Mouse (Mus musculus): Measurements from ENCODE around the gene Ambra1.
A peak's percentile ranks its signal among the peaks of the same experiment; 100 is the strongest.

The Ambra1 gene

GRCm38 (mm10) chr2:91939303-91939935 is 209.5 kb downstream of the Ambra1 start:
- DNase-seq (ENCODE audit: low spot score): no peak

- no peak for DNase-seq (ENCODE audit: low spot score)
Measured at GRCm38 (mm10) chr2:91942356-91942755, 212.4 kb downstream of the Ambra1 start.

GRCm38 (mm10) chr2:91944170-91944950 is 214.4 kb downstream of the Ambra1 start:
- peak; percentile 74 for DNase-seq (ENCODE audit: low spot score)

GRCm38 (mm10) chr2:91945483-91945882 is 215.5 kb downstream of the Ambra1 start, which contains the start of gene Gm9821:
TSS of gene Gm9821 (plus strand) at chr2:91945703.
- no peak for DNase-seq (ENCODE audit: low spot score)

- no peak for DNase-seq (ENCODE audit: low spot score)
Measured at GRCm38 (mm10) chr2:91946836-91947235, 216.9 kb downstream of the Ambra1 start.

GRCm38 (mm10) chr2:91947397-91948150 is 217.6 kb downstream of the Ambra1 start:
- DNase-seq (ENCODE audit: low spot score): no peak

- DNase-seq (ENCODE audit: low spot score): no peak
Measured at GRCm38 (mm10) chr2:91948151-91948509, 218.2 kb downstream of the Ambra1 start.

- no peak for DNase-seq (ENCODE audit: low spot score)
Measured at GRCm38 (mm10) chr2:91948792-91949241, 218.9 kb downstream of the Ambra1 start.

- no peak for DNase-seq (ENCODE audit: low spot score)
Measured at GRCm38 (mm10) chr2:91949411-91950274, 219.7 kb downstream of the Ambra1 start.

GRCm38 (mm10) chr2:91950275-91951085 is 220.5 kb downstream of the Ambra1 start:
- DNase-seq (ENCODE audit: low spot score): no peak

- no peak for DNase-seq (ENCODE audit: low spot score)
Measured at GRCm38 (mm10) chr2:91953825-91954224, 223.9 kb downstream of the Ambra1 start.

GRCm38 (mm10) chr2:91955121-91955591 is 225.2 kb downstream of the Ambra1 start:
- no peak for DNase-seq (ENCODE audit: low spot score)

- DNase-seq (ENCODE audit: low spot score): no peak
Measured at GRCm38 (mm10) chr2:91955875-91956274, 225.9 kb downstream of the Ambra1 start.

GRCm38 (mm10) chr2:91957096-91957495 is 227.2 kb downstream of the Ambra1 start:
- DNase-seq (ENCODE audit: low spot score): no peak

- DNase-seq (ENCODE audit: low spot score): no peak
Measured at GRCm38 (mm10) chr2:91958049-91958448, 228.1 kb downstream of the Ambra1 start.

GRCm38 (mm10) chr2:91958701-91959457 is 228.9 kb downstream of the Ambra1 start:
- DNase-seq (ENCODE audit: low spot score): peak; percentile 50

- no peak for DNase-seq (ENCODE audit: low spot score)
Measured at GRCm38 (mm10) chr2:91959544-91960410, 229.8 kb downstream of the Ambra1 start.

- no peak for DNase-seq (ENCODE audit: low spot score)
Measured at GRCm38 (mm10) chr2:91960459-91960858, 230.5 kb downstream of the Ambra1 start.
